In the genomic region with DNA sequence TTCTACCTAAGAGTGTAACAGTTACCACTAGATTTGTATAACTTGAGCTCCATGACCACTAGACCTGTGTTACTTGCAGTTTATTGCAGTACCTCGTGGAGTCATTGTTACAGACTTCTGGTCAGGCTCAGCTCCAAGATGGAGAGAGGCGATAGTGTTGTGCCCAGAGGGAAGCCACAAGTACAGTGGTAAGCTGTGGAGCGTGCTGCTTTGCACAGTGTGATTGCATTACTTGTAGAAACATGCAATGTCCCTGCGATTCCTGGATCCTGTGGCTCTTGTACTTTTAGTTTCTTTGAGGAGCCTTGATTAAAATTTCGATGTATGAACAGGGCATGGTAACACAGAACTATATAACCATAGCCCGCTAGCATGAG, we compare ENCODE assay signal across 8 mouse cellular contexts. TPM values are rescaled to one million over a fixed set of nuclear protein-coding genes. Genes with fewer than 3 reads are reported as not detected.
A peak's percentile ranks its signal among the peaks of the same experiment; 100 is the strongest.
DNase-seq lines count a peak whose midpoint lies in the region; ATAC-seq lines count a peak whose summit lies in the region.

No protein-coding gene starts in this region.

- H3K4me3 ChIP-seq in embryonic facial prominence, embryonic 12.5 days, result peak overlapping the region; percentile 67
- H3K4me3 ChIP-seq in intestine, embryonic 15.5 days (replicated peaks), result peak overlapping the region; percentile 80
- H3K4me3 ChIP-seq in midbrain, embryonic 12.5 days, result peak overlapping the region; percentile 81

- H3K27me3 ChIP-seq in embryonic facial prominence, embryonic 12.5 days, result no peaks in the 10 kb centered on the region
- no peaks in the 10 kb centered on the region for H3K27me3 ChIP-seq in intestine, embryonic 15.5 days (replicated peaks)
- no peaks in the 10 kb centered on the region for H3K27me3 ChIP-seq in midbrain, embryonic 12.5 days

- DNase-seq in kidney, adult 11 months, result peak; percentile 15
- no peak for DNase-seq in kidney, postnatal 14 days
- no peak for DNase-seq in ovary, adult 18-20 months (ENCODE audit: low spot score)
- DNase-seq in layer of hippocampus, adult 9-10 months (ENCODE audit: low spot score), result no peak
- no peak for DNase-seq in adrenal gland, adult 18-20 months (ENCODE audit: low spot score in 2 of 2)

- no peak overlapping the region for H3K27ac ChIP-seq in embryonic facial prominence, embryonic 12.5 days
- no peak overlapping the region for H3K27ac ChIP-seq in intestine, embryonic 15.5 days
- H3K27ac ChIP-seq in midbrain, embryonic 12.5 days (replicated peaks), result no peak overlapping the region; the same call in 1 of the 2 replicates

- H3K4me1 ChIP-seq in embryonic facial prominence, embryonic 12.5 days, result peaks cover 11% of the 10 kb centered on the region
- peaks cover 11% of the 10 kb centered on the region; the same call in 1 of the 2 replicates for H3K4me1 ChIP-seq in intestine, embryonic 15.5 days (replicated peaks)
- peaks cover 13% of the 10 kb centered on the region for H3K4me1 ChIP-seq in midbrain, embryonic 12.5 days

- WGBS in embryonic facial prominence, embryonic 12.5 days, result 87% methylated on average over 6 of the region's 6 CpGs
- WGBS in intestine, embryonic 15.5 days, result 75% methylated on average over 6 of the region's 6 CpGs
- 86% methylated on average over 6 of the region's 6 CpGs for WGBS in midbrain, embryonic 12.5 days

- 0 out of 2 replicates have a peak, but pooled peaks cover 9% of the 10 kb centered on the region for H3K36me3 ChIP-seq in embryonic facial prominence, embryonic 12.5 days
- H3K36me3 ChIP-seq in intestine, embryonic 15.5 days, result no peaks in the 10 kb centered on the region
- H3K36me3 ChIP-seq in midbrain, embryonic 12.5 days, result peaks cover 15% of the 10 kb centered on the region; the same call in 1 of the 2 replicates

- peak overlapping the region; percentile 73 for H3K4me2 ChIP-seq in embryonic facial prominence, embryonic 12.5 days (replicated peaks)
- peak overlapping the region; percentile 74 for H3K4me2 ChIP-seq in intestine, embryonic 15.5 days (replicated peaks)
- peak overlapping the region; percentile 66 for H3K4me2 ChIP-seq in midbrain, embryonic 12.5 days (replicated peaks)

- ATAC-seq in embryonic facial prominence, embryonic 12.5 days (ENCODE audit: insufficient number of reproducible peaks, insufficient read depth, low FRiP score, low TSS enrichment), result no peak
- 0 out of 2 replicates have a peak, but pooled peaks have one; percentile 11 for ATAC-seq in intestine, embryonic 15.5 days
- ATAC-seq in midbrain, embryonic 12.5 days (ENCODE audit: low FRiP score, low read depth), result no peak

- H3K9me3 ChIP-seq in embryonic facial prominence, embryonic 12.5 days, result no peaks in the 10 kb centered on the region
- H3K9me3 ChIP-seq in intestine, embryonic 15.5 days, result no peaks in the 10 kb centered on the region
- no peaks in the 10 kb centered on the region for H3K9me3 ChIP-seq in midbrain, embryonic 12.5 days

- peak overlapping the region; percentile 76; the same call in 1 of the 2 replicates for H3K9ac ChIP-seq in embryonic facial prominence, embryonic 12.5 days
- peak overlapping the region; percentile 74 for H3K9ac ChIP-seq in intestine, embryonic 15.5 days
- peak overlapping the region; percentile 87; the same call in 1 of the 2 replicates for H3K9ac ChIP-seq in midbrain, embryonic 12.5 days (replicated peaks)

RNA-seq across cellular contexts. Expression of gene 2810021J22Rik, which starts 0.9 kb away (rescaled TPM):
- 10.1 and 10.7 TPM in 2 replicates for polyA plus RNA-seq in embryonic facial prominence, embryonic 12.5 days (2016; fragmentation: Nextera tagmentation; extraction: Ambion mirVana)
- 6.1 and 7.3 TPM in 2 replicates for polyA plus RNA-seq in intestine, embryonic 15.5 days (2015; fragmentation: Nextera tagmentation; extraction: Ambion mirVana)
- 10.2 and 13.7 TPM in 2 replicates for polyA plus RNA-seq in midbrain, embryonic 12.5 days (2016; fragmentation: Nextera tagmentation; extraction: Ambion mirVana)
- 1 to 10 TPM; 4.0 to 5.9 TPM for total RNA-seq in adrenal gland, adult 18-20 months (2021)

RNA-seq across cellular contexts. Expression of gene Gm12258, which starts 21.0 kb away (rescaled TPM):
- polyA plus RNA-seq in embryonic facial prominence, embryonic 12.5 days (2016; fragmentation: Nextera tagmentation; extraction: Ambion mirVana), result 14.2 and 14.4 TPM in 2 replicates
- polyA plus RNA-seq in intestine, embryonic 15.5 days (2015; fragmentation: Nextera tagmentation; extraction: Ambion mirVana), result 5.4 and 6.1 TPM in 2 replicates
- polyA plus RNA-seq in midbrain, embryonic 12.5 days (2016; fragmentation: Nextera tagmentation; extraction: Ambion mirVana), result 17.7 and 19.9 TPM in 2 replicates
- 1 to 10 TPM; 4.1 to 5.7 TPM for total RNA-seq in adrenal gland, adult 18-20 months (2021)

RNA-seq across cellular contexts. Expression of gene Olfr311, which starts 28.9 kb away (rescaled TPM):
- polyA plus RNA-seq in embryonic facial prominence, embryonic 12.5 days (2016; fragmentation: Nextera tagmentation; extraction: Ambion mirVana), result not detected in 2 replicates
- not detected in 2 replicates for polyA plus RNA-seq in intestine, embryonic 15.5 days (2015; fragmentation: Nextera tagmentation; extraction: Ambion mirVana)
- polyA plus RNA-seq in midbrain, embryonic 12.5 days (2016; fragmentation: Nextera tagmentation; extraction: Ambion mirVana), result not detected in 2 replicates
- not detected for total RNA-seq in adrenal gland, adult 18-20 months (2021)

RNA-seq across cellular contexts. Expression of gene Zfp39, which starts 36.1 kb away (rescaled TPM):
- polyA plus RNA-seq in embryonic facial prominence, embryonic 12.5 days (2016; fragmentation: Nextera tagmentation; extraction: Ambion mirVana), result 5.7 and 6.6 TPM in 2 replicates
- polyA plus RNA-seq in intestine, embryonic 15.5 days (2015; fragmentation: Nextera tagmentation; extraction: Ambion mirVana), result 3.7 and 4.6 TPM in 2 replicates
- polyA plus RNA-seq in midbrain, embryonic 12.5 days (2016; fragmentation: Nextera tagmentation; extraction: Ambion mirVana), result 5.3 and 5.5 TPM in 2 replicates
- total RNA-seq in adrenal gland, adult 18-20 months (2021), result 1 to 10 TPM; 3.3 to 4.1 TPM

RNA-seq across cellular contexts. Expression of gene Olfr312, which starts 38.9 kb away (rescaled TPM):
- polyA plus RNA-seq in embryonic facial prominence, embryonic 12.5 days (2016; fragmentation: Nextera tagmentation; extraction: Ambion mirVana), result not detected in 2 replicates
- not detected in 2 replicates for polyA plus RNA-seq in intestine, embryonic 15.5 days (2015; fragmentation: Nextera tagmentation; extraction: Ambion mirVana)
- not detected in 2 replicates for polyA plus RNA-seq in midbrain, embryonic 12.5 days (2016; fragmentation: Nextera tagmentation; extraction: Ambion mirVana)
- not detected for total RNA-seq in adrenal gland, adult 18-20 months (2021)
